Mouse (Mus musculus): Measurements from ENCODE around the gene Efhd1.

The Efhd1 gene

DNA sequence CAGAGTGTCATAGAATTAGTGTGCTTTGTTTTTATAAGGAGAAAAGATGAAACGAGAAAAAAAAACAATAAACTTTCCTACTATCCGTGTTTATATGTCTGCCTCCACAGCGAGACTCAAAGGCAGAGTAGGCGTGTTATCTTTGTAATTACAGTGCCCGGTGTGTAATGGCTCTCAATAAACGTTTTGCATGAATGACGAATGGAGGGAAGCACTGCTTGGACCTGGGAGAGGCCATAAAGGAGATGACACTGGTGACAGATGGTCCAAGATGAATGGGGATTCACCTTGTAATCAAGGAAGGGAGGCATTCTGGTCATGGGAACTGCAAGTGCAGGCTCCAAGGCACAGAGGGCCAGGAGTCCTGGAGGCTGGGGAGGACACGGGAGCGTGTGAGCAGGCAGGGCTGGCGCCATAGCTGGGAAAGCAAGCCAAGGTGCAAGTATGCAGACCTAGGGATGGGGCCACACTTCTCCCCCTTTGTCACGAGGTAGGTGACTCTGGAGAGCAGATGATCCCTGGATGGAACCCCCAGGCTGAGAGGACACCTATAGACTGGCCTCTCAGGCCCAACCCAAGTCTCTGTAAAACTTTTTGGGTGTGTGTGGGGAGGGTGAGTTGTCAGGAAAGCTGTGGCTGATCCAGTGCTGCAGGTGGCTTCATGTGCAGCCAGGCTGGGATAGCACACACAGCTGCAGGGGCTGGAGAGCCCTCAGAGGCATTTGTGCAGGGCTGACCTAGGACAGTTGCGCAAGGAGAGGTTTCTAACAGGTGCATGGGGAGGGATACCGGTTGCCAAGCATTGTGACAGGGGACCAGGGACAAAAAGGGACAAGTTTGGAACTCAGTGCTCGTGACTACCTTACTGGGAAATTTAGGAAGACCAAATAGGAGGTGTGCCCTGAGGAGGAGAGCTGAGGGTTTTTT lies 36.5 kb downstream of the Efhd1 start:
- intact Hi-C loops (cut with DNase I): no loop called here

DNA sequence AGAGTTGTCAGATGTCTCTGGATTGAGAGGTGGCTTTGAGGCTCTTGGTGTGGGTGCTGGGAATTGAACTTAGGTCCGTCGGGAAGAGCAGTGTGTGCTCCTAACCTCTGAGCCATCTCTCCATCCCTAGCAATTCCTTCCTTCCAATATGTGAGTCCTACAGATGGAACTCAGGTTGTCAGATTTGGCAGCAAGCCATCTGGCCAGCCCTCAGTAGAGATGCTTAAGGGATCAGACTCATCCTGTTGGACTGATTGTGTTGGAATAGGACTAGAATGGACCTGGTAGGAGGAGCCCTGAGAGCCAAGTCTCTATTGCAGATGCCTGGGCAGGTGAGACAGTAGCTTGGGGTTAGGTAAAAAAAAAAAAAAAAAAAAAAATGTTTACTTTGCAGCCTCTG lies 37.8 kb downstream of the Efhd1 start:
- intact Hi-C loops (cut with DNase I): no loop called here

GRCm38 (mm10) chr1:87308952-87309351 lies 44.8 kb downstream of the Efhd1 start:
- intact Hi-C loops (cut with DNase I): no loop called here

DNA sequence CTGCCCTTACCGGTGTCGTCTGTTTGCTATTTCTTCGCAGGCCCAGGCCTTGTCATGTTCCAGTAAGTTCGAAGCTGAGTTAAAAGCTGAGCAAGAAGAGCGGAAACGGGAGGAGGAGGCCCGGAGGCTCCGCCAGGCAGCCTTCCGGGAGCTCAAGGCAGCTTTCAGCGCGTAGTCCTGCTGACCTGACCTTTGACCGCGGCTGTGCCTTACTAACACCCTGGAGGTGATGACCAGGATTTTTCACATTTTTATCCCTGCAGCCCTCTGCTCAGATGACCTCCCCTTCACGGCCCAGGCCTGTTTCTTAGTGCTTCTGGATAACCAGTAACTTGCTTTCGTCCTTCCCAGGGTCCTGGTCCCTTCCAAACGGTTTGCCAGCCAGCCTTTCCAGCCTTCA lies 45.5 kb downstream of the Efhd1 start:
- intact Hi-C loops (cut with DNase I): no loop called here

GRCm38 (mm10) chr1:87312681-87313080 lies 48.5 kb downstream of the Efhd1 start:
- intact Hi-C loops (cut with DNase I): no loop called here

DNA sequence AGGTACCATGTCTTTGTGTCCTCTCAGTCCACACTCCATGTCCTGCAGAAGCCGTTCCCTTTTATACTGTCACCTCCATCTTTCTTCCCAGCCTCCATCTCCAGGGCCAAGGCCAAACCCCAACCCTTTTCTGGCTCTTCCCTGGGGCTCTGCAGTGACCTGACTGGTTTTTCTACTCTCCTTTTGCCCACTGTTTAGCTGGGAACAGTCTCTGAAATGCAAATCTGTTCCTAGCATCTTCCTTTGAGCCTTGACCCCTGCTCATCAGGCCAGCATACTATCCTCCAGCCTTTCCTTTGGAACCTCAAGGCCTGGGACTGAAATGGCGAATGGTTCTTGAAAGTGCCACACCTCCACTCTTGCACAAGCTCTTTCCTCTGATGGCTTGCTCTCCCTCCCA lies 49.0 kb downstream of the Efhd1 start:
- intact Hi-C loops (cut with DNase I): no loop called here

- intact Hi-C loops (cut with DNase I): no loop called here
Observed at GRCm38 (mm10) chr1:87313843-87314570, 49.8 kb downstream of the Efhd1 start.

GRCm38 (mm10) chr1:87315431-87315830 lies 51.3 kb downstream of the Efhd1 start:
- intact Hi-C loops (cut with DNase I): no loop called here

- intact Hi-C loops (cut with DNase I): no loop called here
Observed at GRCm38 (mm10) chr1:87315894-87316293, 51.7 kb downstream of the Efhd1 start.

DNA sequence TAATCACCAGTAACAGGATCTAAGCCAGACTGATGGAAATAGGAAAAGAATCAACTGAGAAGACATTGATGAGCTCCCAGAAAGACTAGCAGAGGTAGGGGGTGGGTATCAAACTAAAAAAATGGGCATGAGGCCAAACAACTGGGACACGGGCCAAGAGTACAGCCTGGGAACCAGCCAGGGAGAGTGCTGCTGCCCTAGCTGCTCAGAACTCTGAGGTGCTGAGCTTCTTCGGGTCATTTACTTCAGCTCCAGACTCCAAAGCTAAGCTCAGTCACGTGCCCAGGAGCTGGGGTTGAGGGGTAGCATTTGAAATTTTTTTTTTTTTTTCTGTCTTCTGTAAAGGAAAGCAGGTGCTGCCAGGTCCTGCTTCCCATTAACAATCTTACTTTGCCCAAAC lies 52.5 kb downstream of the Efhd1 start:
- intact Hi-C loops (cut with DNase I): no loop called here

DNA sequence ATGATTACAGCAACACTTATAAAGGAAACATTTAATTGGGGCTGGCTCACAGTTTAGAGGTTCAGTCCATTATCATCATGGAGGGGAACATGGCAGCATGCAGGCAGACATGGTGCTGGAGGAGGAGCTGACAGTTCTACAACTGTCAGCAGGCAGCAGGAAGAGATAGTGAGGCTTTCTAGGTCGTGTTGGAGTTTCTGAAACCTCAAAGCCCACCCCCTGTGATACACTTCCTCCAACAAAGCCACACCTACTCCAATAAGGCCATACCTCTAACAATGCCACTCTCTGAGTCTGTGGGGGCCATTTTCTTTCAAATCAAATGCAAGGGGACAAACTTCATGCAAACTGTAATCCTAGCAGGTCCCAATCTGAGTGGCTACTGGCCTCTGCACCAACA lies 56.9 kb downstream of the Efhd1 start:
- intact Hi-C loops (cut with DNase I): no loop called here

DNA sequence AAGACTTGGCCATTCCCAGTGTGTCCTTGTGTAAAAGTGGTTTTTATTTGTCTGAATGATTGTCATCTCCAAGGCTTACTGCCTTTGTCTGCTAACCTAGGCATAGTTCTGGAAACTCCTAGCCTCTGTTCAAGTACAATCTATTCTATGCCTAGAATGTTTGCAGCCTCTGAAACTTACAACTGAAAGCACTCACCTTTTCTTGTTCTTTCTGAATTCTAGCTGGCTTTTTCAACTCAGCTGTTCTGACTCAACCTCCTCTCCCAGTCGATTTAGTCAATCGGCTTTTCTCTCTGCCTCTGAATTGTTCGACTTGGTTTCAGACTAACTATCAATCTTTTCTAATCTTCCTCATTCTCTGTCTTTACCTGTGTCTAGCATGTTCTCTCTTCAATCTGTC lies 58.6 kb downstream of the Efhd1 start:
- intact Hi-C loops (cut with DNase I): no loop called here

DNA sequence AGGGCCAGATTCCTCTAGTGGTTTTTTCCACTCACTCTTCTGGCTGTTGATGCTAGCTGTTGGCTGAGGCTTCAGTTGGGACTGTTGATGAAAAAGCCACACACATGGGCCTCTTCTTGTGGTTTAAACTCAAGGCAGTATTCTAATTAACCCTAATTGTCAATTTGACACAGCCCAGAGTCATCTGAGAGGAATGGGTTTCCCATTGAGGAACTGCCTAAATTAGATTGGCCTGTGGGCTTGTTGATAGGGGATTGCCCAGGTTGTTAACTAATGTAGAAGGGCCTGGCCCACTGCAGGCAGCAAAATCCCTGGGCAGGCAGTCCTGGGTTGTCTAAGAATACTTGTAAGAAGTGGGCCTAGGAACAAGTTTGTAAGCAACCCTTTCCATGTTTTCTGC lies 60.5 kb downstream of the Efhd1 start:
- intact Hi-C loops (cut with DNase I): no loop called here

DNA sequence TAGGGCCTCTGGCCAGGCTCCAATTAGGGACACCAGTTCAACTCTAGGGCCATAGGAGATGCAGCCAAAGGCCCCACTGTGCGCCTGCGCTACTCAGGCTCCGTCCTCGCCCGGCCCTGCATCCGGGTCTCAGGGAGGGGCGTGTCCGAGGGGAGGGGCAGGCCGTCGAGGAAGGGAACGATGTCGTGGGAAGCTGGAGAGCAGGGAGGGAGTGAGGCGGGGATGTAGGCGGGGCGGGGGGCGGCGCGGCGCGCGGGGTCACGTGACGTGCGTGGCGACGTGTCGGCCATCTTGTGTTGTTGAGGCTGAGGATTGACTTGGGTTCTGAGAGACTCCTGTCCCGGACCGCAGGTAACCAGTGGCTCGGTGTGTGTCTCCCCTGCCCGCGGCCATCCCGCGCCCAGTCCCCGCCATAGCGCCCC lies 62.6 kb downstream of the Efhd1 start, which contains the start of gene Gigyf2:
Gigyf2 (plus strand) TSS at position 257 of the 422 bp plus-strand sequence.
- intact Hi-C loops (cut with DNase I): no loop called here

GRCm38 (mm10) chr1:87327165-87327861 lies 63.1 kb downstream of the Efhd1 start:
- intact Hi-C loops (cut with DNase I): no loop called here

DNA sequence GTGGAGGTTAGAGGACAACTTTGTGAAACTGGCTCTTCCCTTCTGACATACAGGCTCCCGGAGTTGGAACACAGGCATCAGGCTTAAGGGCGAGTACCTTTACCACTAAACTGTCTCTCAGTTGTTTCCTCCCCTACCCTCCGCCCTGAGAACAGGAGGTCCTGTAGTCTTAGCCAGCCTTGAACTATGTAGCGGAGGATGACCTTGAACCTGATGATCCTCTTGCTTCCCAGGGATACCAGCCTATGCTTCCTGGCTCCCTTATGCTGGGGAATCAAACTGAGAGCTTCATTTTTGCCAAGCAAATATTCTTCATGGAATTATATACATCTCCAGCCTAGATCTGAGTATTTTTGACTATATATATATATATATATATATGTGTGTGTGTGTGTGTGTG lies 67.6 kb downstream of the Efhd1 start:
- intact Hi-C loops (cut with DNase I): no loop called here

- intact Hi-C loops (cut with DNase I): no loop called here
Observed at GRCm38 (mm10) chr1:87350576-87350975, 86.4 kb downstream of the Efhd1 start.

DNA sequence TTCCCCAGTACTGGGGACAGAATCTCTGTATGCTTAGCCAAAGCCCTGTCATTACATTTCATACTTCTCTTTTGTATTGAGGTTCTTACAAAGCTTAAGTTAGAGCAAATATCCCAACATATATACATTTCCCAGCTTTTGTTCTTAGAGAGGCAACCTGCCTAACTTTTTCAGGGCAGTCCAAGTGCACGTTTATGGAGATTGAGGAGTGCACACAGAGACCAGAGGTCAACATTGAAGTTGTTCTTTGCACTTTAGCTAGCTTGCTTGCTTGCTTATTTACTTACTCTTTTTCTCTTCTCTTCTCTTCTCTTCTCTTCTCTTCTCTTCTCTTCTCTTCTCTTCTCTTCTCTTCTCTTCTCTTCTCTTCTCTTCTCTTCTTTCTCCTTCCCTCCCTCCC lies 96.1 kb downstream of the Efhd1 start:
- intact Hi-C loops (cut with DNase I): loop anchor here (5.0 kb wide), 1 partner anchor 118 kb away; no protein-coding TSS in a partner anchor

All from adrenal gland (tissue).